Mouse (Mus musculus) heart, embryonic 14.5 days (tissue): ENCODE data around the gene 9330161L09Rik. TPM values are rescaled to one million over a fixed set of nuclear protein-coding genes. Genes with fewer than 3 reads are reported as not detected.
A peak's percentile ranks its signal among the peaks of the same experiment; 100 is the strongest.

Experiments used
- ATAC-seq: fragments of 200-750 bp; cut with Nextera tagmentation; 2 replicates; pipeline ENCODE4 v1.8.0; 2017; ENCODE audit warnings: low read depth, moderate TSS enrichment; ENCODE audit not compliant: insufficient number of reproducible peaks, insufficient read depth, low FRiP score
- H3K27ac ChIP-seq, 2 experiments: fragments of 200-500 bp in 1 of 2; fragments of 300-500 bp in 1 of 2; sonication (generic) in 1 of 2; replicated peaks in 1 of 2; 2 replicates each; pipeline ENCODE4 v1.5.1; 2012 to 2014; ENCODE audit warnings: low read depth in 2 of 2, low read length in 2 of 2, control low read depth in 1 of 2, mild to moderate bottlenecking in 1 of 2, mixed read lengths in 1 of 2; ENCODE audit not compliant: control insufficient read depth in 1 of 2, insufficient read depth in 1 of 2
- H3K27me3 ChIP-seq: fragments of 300-500 bp; sonication (generic); 2 replicates; pipeline ENCODE4 v1.6.1; 2014; ENCODE audit warnings: mild to moderate bottlenecking, low read length, control low read depth; ENCODE audit not compliant: control insufficient read depth, insufficient read depth
- H3K36me3 ChIP-seq: fragments of 300-500 bp; sonication (generic); 2 replicates; pipeline ENCODE4 v1.6.1; 2014; ENCODE audit warnings: mild to moderate bottlenecking, control low read depth, low read length, mixed read lengths; ENCODE audit not compliant: control insufficient read depth, insufficient read depth
- H3K4me1 ChIP-seq, 2 experiments: fragments of 200-500 bp in 1 of 2; fragments of 300-500 bp in 1 of 2; sonication (generic) in 1 of 2; 2 replicates each; pipeline ENCODE4 v1.6.1; 2012 to 2014; ENCODE audit warnings: low read length in 2 of 2, control low read depth in 1 of 2, mixed read lengths in 1 of 2; ENCODE audit not compliant: control insufficient read depth in 2 of 2, insufficient read depth in 2 of 2
- H3K4me2 ChIP-seq: fragments of 300-500 bp; sonication (generic); 2 replicates; pipeline ENCODE4 v1.6.1; 2014; ENCODE audit warnings: mild to moderate bottlenecking, low read length
- H3K4me3 ChIP-seq, 2 experiments: fragments of 200-500 bp in 1 of 2; fragments of 300-500 bp in 1 of 2; sonication (generic) in 1 of 2; 2 replicates each; pipeline ENCODE4 v1.5.1; 2012 to 2014; ENCODE audit warnings: low read length in 2 of 2, mild to moderate bottlenecking in 2 of 2, control low read depth in 1 of 2, low read depth in 1 of 2, moderate library complexity in 1 of 2; ENCODE audit not compliant: control insufficient read depth in 1 of 2, insufficient read depth in 1 of 2
- H3K9ac ChIP-seq: fragments of 300-500 bp; sonication (generic); 2 replicates; pipeline ENCODE4 v1.6.1; 2014; ENCODE audit warnings: mild to moderate bottlenecking, low read length
- H3K9me3 ChIP-seq: fragments of 300-500 bp; sonication (generic); 2 replicates; pipeline ENCODE4 v1.6.1; 2016; ENCODE audit warnings: low read length, control low read depth; ENCODE audit not compliant: control insufficient read depth
- WGBS: fragments of 180-500 bp; shearing (Covaris S2); extraction: QIAGEN DNeasy Blood & Tissue Kit; methylation state at CpG from one replicate; pipeline ENCODE4 v1.1.7; 2014; 5-methylcytosine and 5-hydroxymethylcytosine counted together
- polyA plus RNA-seq: library from polyadenylated mRNA; unstranded; fragments of >200 nt; fragmentation: Nextera tagmentation; extraction: Ambion mirVana; gene quantifications from 2 replicates; pipeline ENCODE4 v1.2.1, GENCODE M21; 2014

The 9330161L09Rik gene
- polyA plus RNA-seq, 1 experiment from 2014 or later: 0.68 TPM

DNA sequence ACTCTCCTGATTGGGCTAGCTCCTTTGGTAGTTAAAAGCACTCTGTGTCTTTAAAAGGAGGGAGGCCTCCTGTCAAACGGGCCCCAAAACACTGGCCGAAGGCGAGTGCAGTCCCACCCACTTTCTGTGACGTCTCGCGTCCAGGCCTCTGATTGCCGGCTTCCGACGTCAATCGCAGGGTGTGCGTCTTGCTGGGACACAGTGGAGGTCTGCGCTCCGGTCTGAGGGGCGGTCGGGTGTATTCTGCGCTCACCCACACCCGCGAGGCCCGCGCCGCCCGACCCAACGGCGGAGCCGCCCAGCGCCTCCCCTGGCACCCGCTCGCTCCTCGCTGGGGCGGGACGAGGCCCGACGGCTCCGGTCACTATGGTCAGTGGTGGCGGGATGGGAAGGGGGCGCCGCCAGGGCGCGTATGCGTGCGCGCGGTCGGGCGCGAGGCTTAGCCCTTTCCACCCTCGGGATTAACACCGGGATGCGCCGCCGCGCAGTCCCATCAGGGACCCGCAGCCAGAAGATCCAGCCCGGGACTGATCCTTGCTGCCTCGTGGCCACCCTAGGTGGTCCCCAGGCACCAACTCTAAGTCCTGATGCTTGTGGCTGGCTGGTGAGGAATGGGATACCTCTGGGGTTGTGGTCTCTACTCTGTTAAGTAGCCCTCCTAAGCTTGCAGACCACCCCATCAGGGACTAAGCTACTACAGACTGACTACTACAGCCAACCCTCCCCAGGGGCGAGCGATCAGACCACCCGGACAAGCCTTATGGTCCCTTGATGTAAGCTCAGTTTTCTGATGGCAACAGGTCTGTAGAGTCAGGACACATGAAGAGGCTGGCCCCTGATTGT lies 18.9 kb downstream of the 9330161L09Rik start, which contains the start of gene Otub2:
Otub2 (plus strand) TSS at position 178 of the 843 bp plus-strand sequence.
- WGBS: under 1% methylated on average over 58 of the region's 58 CpGs
- H3K27ac ChIP-seq: peak within 1 kb of the TSS; percentile 58; a peak in 3 of 4 replicates
- H3K4me2 ChIP-seq: peak within 1 kb of the TSS; percentile 73
- ATAC-seq: peak; percentile 97
- no peaks in the 10 kb centered on the region for H3K36me3 ChIP-seq
- H3K4me1 ChIP-seq: peaks cover 30 to 43% of the 10 kb centered on the region in 2 experiments
- H3K4me3 ChIP-seq: peak within 1 kb of the TSS; percentile 68 to 87
- H3K9me3 ChIP-seq: no peaks in the 10 kb centered on the region
- H3K9ac ChIP-seq: peak within 1 kb of the TSS; percentile 87
- no peaks in the 10 kb centered on the region for H3K27me3 ChIP-seq

DNA sequence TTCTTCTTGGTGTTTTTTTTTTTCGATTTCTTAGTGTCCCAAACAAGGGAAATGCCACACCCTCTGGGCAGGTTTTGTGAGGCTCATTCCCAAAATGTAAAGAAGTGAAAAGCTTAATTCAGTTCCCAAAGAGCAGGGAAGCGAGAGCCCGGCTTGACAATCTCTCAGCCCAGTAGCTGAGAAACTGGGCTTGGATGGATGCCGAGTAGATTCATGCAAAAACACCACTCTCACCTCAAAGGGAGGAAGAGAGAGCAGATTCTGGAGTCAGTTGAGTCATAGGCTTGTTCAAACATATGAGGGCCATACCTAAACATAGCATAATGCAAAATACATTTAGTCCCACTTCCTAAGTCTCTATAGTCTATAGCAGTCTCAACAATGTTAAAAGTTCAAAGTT lies 27.4 kb downstream of the 9330161L09Rik start:
- Histone ChIP-seq H3K36me3 (no peaks in the 10 kb centered on the region), H3K9me3 (no peaks in the 10 kb centered on the region), H3K4me1 (peaks cover 11 to 13% of the 10 kb centered on the region in 2 experiments; a peak in 3 of 4 replicates), H3K27me3 (no peaks in the 10 kb centered on the region), H3K4me2 (no peak overlapping the region), H3K27ac (no peak overlapping the region), H3K9ac (no peak overlapping the region), H3K4me3 (no peak overlapping the region)
- ATAC-seq: no peak
- 72% methylated on average over 4 of the region's 4 CpGs for WGBS

DNA sequence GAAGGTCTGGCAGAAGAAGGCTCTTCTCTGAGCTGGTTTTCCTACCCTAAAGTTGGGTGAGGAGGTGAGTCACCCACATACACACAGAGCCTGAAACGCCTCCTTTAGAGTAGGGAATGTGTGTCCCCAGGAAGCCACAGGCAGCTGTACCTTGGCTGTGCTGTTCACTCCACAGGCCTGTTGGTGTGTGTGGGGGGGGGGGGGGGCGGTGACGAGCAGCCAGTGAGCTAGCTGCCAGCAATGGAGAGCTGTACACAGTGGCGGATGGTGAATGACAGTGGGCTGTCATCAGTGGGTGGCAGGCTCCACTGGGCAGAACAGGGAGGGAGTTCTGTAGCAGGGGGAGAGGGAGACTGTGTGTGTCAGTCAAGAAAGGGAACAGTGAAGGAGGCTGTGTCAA lies 30.8 kb downstream of the 9330161L09Rik start:
- ATAC-seq: no peak
- H3K27ac ChIP-seq: no peak overlapping the region
- no peaks in the 10 kb centered on the region for H3K9me3 ChIP-seq
- no peak overlapping the region for H3K4me2 ChIP-seq
- WGBS: 59% methylated on average over 3 of the region's 4 CpGs
- no peak overlapping the region for H3K9ac ChIP-seq
- H3K36me3 ChIP-seq: no peaks in the 10 kb centered on the region
- peaks cover 11 to 13% of the 10 kb centered on the region in 2 experiments; a peak in 3 of 4 replicates for H3K4me1 ChIP-seq
- no peaks in the 10 kb centered on the region for H3K27me3 ChIP-seq
- H3K4me3 ChIP-seq: no peak overlapping the region

DNA sequence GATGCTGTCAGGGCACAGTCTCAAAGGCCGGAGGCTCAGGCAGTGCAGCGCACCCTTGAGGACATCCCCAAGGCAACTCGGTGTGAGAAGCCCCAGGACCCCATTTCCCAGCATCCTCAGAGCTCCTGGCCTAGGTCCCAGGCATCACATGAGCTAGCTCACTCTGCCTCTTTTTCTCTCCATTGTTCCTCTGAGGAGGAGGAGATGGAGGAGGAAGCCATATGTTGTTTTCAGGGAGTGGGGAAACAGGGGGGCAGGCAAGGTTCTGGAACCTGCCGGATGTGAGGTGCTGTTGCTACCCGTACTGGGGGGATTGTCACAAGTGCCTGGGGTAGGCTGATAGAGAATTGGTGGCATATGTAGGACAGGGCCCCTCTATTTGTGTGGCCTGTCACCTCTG lies 31.5 kb downstream of the 9330161L09Rik start:
- Histone ChIP-seq H3K4me1 (peaks cover 11 to 13% of the 10 kb centered on the region in 2 experiments; a peak in 3 of 4 replicates), H3K4me2 (no peak overlapping the region), H3K4me3 (no peak overlapping the region), H3K9me3 (no peaks in the 10 kb centered on the region), H3K36me3 (no peaks in the 10 kb centered on the region), H3K27ac (no peak overlapping the region), H3K9ac (no peak overlapping the region), H3K27me3 (no peaks in the 10 kb centered on the region)
- ATAC-seq: no peak
- 48% methylated on average over 5 of the region's 5 CpGs for WGBS

DNA sequence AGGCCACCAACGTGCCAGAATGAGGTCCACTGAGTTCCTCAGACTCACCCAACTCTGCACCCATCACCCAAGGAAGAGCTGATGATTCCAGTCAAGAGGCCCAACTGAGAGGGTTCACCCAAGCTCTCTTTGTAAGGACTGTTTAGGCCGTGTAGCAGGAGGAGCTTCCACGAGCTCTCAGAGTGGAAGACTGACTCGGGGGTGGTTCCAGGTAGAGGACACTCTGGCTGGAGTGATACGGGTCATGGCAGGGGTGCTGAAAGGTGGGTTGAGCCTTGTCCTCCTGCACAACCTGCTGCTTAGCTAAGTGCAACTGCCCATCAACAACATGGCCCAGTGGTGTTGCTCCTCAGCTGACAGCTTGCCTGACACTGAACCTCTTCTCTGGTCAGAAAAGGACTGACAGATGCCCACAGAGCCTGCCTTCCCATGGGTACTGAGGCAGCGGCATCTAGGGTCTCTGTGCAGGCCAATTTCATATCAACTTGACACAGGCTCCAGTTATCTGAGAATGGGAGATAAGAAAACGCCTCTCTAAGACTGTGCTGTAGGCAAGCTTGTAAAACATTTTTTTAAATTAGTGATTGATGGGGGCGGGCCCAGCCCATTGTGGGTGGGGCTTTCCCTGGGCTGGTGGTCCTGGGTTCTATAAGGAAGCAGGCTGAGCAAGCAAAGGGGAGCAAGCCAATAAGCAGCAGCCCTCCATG lies 33.9 kb downstream of the 9330161L09Rik start:
- WGBS: 42% methylated on average over 8 of the region's 8 CpGs
- H3K4me3 ChIP-seq: no peak overlapping the region
- no peak for ATAC-seq
- H3K9me3 ChIP-seq: no peaks in the 10 kb centered on the region
- H3K27ac ChIP-seq: no peak overlapping the region
- no peaks in the 10 kb centered on the region for H3K27me3 ChIP-seq
- no peaks in the 10 kb centered on the region for H3K36me3 ChIP-seq
- no peak overlapping the region for H3K9ac ChIP-seq
- H3K4me2 ChIP-seq: no peak overlapping the region
- H3K4me1 ChIP-seq: peaks cover 11 to 13% of the 10 kb centered on the region in 2 experiments; a peak in 3 of 4 replicates

DNA sequence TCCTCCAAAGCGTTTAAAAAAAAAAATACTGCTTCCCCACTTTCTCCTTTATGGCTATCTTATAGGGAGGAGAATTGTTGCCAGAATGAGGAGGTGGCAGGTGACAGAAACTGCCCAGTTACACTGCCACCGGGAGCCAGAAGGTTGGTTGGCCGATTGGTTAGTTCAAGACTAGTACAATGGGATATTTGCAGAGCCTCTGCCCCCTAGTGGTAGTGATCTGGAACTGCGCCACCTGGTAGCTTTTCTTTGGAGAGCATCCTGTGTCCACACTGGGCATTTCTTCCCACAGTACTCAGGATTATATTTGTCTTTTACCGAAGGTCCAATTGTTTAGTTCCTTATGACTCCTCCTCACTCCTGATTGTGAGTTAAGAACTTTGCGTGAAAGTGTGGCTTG lies 35.9 kb downstream of the 9330161L09Rik start:
- Histone ChIP-seq H3K9ac (no peak overlapping the region), H3K4me2 (no peak overlapping the region), H3K4me3 (no peak overlapping the region), H3K36me3 (no peaks in the 10 kb centered on the region), H3K27me3 (no peaks in the 10 kb centered on the region), H3K4me1 (peaks cover 11 to 14% of the 10 kb centered on the region in 2 experiments; a peak in 3 of 4 replicates), H3K27ac (no peak overlapping the region), H3K9me3 (no peaks in the 10 kb centered on the region)
- no peak for ATAC-seq
- 31% methylated on average over 6 of the region's 6 CpGs for WGBS

DNA sequence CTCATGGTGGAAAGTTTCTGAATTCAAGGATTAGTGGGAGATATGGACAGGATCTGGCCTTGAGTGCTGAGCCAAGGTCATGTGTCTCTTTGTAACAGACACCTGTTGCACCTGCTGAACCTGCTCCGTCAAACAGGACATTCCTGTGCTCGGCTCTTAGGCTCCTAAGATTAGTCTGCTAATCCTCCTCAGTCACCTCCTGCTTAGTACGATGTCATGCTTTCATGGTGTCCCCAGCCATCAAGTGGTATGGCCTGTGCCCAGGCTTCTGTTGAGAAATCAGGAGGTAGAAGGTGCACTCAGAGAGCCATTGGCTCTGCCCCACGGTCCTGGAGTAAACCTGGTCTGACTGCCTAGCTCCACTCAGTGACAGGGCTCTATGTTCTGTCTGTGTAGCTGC lies 36.8 kb downstream of the 9330161L09Rik start:
- no peak overlapping the region for H3K4me2 ChIP-seq
- ATAC-seq: no peak
- no peaks in the 10 kb centered on the region for H3K27me3 ChIP-seq
- H3K4me3 ChIP-seq: no peak overlapping the region
- no peak overlapping the region for H3K27ac ChIP-seq
- 61% methylated on average over 4 of the region's 4 CpGs for WGBS
- no peaks in the 10 kb centered on the region for H3K36me3 ChIP-seq
- peaks cover 3 to 6% of the 10 kb centered on the region in 2 experiments; a peak in 2 of 4 replicates for H3K4me1 ChIP-seq
- no peaks in the 10 kb centered on the region for H3K9me3 ChIP-seq
- H3K9ac ChIP-seq: no peak overlapping the region
